Mouse (Mus musculus) liver (tissue): ENCODE data around the gene Ncf4.

Source experiments
- DNase-seq: peaks from one replicate; pipeline ENCODE4 v3.0.0-alpha.2; 2020; ENCODE audit warnings: mixed read lengths

The Ncf4 gene

DNA sequence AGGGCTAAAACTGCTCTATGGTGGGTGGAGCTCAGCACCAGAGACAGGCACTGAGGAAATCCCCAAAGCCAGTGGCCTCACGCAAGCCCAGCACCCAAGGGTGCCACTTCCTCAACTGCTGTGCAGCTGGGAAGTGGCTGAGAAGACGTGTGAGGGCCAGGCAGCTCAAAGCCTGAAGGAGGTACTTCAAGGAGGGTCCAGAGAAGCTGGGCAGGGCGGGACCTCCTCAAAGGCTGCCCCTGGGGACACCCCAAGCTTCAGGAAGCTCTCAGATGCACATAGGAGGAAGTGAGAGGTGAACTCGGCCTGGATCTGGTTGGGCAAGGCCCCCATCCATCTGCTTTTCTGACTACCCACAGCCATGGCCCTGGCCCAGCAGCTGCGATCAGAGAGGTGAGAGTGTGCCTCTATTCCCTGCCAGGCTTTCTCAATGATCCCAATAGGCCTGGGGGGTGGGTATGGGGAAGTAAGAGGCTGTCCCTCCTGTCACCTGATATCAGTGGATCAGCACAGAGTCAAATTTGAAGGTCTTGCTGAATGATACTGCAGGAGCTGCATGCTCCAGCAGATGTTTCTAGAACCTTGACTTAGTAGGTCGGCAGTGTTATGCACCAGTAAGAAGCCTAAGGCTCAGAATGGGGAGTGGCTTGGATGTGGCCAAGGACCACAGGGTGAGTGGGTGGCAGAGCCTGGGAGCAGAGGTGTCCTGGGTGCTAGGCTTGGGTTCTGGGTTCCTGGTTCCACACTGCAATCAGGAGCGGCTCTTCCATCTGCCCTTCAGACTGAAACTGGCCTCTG lies at the start of gene Ncf4:
Gene Ncf4 (plus strand): TSS at position 107 of the 798 bp plus-strand sequence.
- DNase-seq, result peak; percentile 37

DNA sequence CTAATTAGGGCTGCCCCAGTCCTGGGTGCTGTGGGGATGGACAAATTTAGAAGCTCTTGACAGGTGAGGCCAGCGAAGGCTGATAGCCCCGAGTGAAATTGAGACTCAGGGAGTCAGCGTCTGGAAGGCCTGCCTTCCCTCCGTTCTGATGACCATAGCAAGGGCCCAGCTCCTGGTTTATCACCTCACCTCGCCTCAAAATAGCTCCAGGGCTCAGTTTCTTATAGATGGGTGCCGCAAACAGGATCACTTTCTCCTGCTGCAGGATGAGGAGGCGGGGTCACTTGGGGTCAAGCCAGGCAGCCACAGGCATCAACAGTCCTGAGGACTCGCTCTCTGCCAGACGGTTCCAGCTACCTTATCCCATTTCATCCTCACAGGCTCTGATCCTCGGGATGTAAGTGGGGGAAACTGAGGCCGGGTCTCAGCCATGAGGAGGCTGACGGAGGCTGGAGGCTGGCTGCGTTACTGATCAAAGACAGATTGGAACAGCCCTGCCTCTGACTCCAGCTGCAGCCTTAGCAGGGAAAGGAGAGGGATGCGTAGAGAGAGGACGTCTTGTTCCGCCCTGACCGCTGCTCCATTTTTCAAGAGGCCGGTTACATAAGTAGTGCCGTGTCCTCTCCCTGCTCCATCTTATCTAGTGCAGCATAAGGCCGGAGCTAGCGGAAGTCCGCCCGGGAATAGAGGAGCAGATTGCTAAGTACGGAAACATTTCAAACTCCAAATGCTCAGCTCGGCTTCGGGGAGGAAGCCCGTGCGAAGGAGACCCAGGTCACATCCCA lies 49.3 kb upstream of the Ncf4 start:
- DNase-seq, result no peak

DNA sequence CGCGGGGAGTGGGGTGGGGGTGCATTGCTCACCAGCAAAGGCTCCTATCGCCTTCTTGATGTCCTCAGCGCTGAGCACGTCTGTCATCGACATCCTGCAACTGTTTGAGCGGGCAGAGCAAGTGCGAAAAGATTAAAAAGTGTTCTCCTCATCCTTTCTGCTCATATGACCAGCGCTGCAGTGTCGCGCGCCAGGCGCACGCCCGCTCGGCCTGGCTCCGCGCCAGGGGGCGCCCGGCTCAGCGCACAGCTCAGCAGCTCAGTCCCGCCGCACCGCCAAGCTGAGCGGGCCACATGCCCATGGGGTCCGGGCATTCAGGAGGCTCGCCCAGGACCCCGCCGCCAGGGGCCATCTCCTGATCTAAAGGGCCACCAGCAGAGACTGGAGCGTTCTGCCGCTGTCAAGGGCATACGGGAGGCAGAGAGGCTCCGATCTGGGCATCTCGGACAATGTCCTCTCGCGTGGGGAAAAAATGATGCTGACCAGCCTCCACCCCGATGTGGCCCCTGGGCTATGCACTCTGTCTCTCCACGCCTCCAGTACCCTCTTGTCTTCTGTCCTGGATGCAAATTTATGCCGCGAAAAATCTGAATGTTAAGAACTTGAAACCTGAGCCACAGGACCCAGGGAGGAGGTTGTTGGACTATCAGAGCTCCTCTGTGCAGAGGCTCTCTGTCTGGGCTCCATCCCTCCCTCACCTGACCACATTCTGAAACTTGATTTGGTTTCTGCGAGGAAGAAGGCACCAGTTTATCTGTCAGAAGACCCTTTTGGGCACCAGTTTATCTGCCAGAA lies 40.4 kb upstream of the Ncf4 start:
- peak; percentile 36 for DNase-seq

DNA sequence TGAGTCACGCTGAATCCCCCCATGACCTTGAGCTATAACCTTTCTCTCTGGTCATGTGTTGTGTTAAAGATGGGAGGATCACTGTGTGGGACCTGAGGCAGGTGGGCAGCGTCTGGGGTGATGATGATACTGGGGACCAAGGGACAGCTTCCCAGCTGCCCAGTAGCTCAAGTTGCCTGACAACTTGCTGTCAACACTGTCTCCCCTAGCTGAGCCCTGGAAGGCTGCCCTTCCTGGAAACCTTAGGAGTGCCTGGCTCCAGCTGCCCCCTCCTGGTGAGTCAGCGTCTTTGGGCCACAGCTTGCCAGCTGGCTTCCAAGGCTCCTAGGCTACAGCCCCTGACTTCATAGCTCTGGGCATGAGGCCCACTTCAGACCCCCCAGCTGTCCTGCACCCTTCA lies 39.4 kb upstream of the Ncf4 start:
- no peak for DNase-seq

DNA sequence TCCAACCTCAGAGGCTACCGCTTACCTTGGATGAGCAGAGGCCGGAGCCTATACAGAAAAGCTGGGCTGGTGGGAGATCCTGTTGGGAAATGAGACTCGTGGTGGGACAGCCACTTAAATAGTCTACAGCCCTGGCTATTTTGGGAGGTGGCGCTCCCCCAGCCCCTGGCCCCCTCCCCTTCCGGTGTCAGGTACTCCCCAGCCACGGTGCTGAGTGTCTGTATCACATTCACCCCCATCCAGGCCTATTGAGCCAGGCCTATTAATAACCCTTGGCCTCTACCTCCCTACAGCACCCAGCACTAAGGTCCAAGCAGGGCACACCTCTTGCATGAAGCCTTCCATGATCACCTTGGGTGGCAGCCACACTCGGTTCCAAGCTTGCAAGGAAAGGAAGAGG lies 38.3 kb upstream of the Ncf4 start, which contains the start of gene Pvalb:
Gene Pvalb (minus strand): TSS at position 89 of the 400 bp plus-strand sequence.
- no peak for DNase-seq

DNA sequence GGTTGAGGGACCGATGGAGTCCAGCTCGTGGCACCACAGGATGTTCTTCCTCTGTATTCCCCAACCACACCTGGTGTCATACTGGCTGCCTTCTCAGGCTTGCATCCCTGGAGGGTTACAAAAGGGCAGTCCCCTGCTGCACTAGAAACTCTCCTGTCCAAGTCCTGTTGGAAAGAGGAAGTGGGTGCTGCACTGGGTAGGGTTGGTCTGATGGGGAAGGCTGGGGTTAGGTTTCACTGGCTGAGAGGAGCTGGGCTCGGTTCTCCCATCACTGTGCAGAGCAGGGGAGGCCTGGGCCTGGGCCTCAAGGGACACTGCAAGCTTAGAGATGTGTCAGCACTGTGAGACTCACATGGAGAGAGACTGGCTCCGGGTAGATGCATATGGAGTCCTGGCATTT lies 34.4 kb upstream of the Ncf4 start:
- DNase-seq, result no peak

DNA sequence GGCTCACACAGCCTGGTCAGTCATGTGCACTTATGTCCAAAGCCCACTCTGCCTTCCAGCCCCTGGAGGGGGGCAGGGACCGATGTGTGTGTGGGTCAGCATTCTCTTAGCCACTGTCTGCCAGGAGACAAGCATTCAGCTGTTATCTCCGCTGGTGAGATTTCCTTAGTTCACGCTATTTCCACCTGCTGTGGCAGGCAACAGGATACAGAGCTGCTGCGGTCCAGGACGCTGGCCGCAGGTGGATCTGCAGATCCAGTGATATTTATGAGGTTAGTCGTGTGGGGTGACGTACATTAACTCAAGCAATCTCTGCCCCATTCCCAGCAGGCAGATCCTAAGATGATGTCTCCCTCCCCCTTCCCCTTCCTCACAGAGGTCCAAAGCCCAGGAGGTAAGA lies 33.2 kb upstream of the Ncf4 start:
- DNase-seq, result no peak

DNA sequence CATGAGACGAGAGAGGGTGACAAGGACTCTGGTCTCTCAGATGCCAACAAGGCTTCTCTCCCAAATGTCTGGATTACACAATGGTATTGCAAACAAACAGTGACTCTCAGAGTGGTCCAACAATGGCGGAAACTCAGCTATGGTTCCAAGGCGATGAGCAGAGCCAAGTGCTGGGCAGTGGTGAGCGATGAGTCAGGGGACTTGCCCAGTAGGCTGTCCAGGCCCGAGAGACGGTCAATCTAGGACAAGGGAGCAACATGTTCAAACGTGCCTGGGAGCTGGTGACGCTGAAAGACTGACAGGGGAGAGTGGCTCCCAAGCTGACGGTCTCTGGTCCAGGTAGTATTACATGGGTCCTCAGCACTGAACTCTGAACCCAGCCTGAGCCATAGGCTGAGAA lies 29.3 kb upstream of the Ncf4 start:
- no peak for DNase-seq

DNA sequence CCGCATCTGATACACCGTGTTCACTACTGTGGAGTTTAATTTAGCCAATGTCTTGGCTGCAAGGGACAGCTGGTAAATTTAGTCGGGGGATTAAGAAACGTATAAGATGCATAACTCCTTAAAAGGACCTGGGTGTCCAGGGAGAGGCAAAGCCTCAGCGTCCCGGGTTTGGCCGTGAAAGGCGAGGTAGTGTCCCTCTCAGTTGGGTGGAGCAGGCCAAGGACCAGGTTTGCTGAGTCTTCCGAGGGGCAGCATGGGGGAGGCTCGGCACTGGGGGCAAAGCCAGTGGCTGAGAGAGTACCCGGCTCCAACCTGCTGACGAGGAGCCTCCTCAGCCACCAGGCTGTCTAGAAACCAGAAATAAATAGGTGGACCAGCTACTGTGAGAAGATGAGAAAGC lies 16.8 kb upstream of the Ncf4 start:
- no peak for DNase-seq

DNA sequence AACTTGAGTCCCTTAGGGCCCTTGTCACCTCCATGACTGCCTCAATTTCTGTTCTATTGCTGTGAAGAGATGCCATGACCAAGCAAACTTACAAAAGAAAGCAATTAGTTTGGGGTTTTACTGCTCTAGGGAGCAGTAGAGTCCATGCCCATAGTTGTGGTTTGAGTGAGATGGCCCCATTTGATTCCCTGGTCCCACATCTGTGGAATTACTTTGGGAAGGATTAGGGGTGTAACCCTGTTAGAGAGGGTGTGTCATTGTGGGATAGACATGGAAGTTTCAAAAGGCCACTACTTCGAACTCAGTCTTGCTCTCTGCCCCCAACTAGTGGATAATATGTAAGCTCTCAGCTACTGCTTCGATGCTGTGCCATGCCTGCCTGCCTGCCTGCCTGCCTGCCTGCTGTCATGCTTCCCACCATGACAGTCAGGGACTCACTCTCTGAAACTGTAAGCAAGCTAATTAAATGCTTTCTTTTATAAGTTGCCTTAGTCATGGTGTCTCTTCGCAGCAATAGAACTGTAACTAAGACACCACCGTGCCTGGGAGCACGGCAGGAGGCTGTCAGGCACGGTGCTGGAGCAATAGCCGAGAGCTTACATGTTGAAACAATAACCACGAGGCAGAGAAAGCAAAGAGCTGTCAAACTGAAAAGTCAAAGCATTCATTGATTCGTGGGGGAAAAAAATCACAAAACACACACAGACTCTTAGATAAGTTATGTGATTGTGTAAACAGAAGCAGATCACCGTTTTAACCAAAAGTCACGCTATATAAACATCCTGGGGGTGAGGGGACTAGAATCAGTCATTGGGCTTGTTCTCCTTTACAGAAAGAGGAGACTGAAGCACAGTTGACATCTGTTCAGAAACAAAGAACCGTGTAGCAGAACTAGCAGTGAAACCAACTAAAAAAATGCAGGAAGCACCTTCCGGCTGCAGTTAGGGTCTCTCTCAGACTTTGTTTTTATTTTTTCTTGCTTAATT lies 13.0 kb upstream of the Ncf4 start:
- no peak for DNase-seq

DNA sequence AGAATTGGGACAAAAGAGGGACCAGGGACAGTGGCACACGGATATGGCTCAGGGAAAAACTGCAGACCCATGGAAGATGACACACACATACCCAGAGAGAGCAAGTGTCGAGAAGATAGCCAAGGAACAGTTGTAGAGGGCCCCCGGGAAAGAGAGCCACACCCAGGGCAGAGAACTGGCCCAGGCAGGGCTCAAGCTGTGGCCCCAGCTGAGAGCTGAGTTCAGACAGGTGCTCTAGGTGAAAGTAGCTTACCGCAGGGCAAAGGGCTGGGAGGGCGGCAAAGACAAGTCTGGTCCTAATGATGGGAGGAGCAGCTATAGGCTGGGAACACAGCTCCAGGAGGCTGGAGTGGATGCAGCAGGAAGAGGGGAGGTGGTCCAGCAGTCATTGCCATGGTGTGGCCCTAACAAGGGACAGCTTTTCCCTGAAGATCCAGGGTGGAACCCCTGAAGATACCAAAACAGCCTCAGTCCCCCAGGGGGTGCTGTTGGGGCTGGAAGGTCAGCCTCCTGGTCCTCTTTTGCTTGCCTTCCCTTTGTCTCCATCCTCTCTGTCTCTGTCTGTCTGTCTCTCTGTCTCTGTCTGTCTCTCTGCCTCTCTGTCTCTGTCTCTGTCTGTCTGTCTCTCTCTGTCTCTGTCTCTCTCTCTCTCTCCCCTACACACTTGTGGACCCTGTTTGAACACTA lies 9.6 kb upstream of the Ncf4 start:
- no peak for DNase-seq

DNA sequence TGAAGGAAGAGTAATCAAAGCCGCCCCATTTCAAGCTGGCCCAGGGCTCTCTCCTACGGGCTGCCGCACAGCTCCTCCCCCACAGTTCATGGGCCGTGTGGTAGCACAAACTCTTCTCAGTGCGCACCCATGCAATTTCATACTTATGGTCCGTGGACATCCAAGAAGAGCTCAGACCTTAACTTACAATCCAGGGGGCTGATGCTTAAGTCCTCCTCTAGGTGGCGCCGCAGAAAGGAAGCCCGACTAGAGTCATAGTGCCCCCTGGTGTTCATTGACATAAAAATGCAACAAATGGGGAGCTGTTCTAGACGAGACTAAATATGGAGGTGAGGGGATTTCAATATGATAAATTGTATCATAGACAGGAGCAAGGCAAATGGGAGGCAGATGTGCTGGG lies 5.1 kb upstream of the Ncf4 start:
- peak; percentile 69 for DNase-seq

DNA sequence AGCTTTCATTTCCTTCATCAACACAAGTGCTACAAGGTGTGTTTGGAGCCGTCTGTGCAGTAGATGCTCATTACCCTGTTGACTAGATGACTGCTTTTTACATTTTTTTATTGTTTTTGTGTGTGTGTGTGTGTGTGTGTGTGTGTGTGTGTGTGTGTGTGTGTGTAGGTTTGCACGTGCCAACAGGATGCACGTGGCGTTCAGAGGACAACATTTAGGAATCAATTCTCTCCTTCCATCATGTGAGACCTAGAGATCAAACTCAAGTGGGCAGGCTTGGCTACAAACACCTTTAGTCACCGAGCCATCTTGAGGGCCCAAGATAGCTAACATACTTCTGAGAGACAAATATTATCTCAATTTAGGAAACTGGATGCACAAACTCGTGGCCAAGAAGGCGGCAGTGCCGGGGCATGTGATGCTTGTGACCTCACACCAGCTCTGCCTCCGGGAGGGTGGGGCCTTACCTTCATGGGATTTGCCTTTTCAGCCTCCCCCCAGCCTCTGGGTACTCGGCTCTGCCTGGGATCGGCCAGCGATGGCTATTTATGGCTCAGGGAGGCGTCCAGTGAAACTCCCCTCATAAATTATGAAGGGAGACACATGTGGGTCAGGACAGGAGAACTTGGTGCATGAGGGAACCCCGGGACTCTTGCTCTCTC lies 4.5 kb upstream of the Ncf4 start:
- DNase-seq, result no peak

DNA sequence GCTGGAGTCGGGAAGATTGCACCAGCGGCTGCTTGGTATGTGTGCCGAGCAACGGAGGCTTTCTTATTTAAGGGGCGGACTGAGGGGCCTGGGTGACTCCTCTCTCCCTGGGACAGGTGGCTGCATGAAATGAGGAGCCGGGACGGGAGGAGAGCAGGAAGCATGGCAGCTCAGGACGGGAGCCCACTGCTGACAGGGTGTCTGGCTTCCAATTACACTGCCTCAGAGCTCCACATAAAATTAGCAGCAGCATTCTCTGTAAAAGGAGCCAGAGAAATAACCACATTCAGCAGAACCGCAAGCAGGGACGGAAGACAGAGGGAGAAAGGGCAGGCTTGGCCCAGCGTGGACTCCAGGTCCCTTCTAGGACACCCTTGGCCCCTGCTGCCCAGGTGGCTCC lies 3.3 kb upstream of the Ncf4 start:
- no peak for DNase-seq

DNA sequence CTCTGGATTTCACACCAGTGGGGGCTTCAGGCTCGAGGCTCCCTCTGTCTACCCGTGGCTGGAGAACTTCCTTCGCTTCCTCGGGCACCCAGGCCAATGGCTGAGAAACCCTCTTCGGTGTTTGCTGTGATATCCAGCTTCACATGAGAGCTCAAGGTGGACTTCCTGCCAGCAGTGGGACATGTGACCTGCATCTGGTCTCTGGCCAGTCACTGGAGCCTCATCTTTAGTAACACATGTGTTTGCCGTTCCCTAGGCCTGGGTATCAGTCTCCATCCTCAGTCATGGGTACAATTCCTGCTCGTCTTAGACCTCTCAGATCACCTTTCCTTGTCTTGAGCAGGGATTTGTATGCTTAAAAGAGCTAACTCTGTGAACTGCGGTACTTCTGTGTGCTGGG lies 1.5 kb upstream of the Ncf4 start:
- no peak for DNase-seq

DNA sequence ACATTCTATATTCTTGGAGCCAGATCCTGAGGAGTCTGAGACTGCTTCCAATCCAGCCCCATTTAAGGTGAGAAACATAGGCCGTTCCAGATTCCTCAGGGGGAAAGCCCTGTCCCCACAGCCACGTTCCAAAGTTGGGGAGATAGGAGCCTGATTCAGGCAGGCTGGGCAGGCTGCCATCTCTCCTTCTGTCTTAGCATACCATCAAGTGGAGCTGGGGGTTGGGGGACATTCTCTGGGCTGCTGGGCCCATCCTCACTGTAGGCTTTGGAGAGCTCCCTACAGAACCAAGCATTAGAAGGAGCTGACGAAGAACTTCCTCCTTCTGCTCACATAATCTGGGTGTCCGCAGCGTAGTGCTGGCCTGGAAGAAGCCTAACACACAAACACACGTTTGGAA lies 827 bp upstream of the Ncf4 start:
- DNase-seq, result no peak

DNA sequence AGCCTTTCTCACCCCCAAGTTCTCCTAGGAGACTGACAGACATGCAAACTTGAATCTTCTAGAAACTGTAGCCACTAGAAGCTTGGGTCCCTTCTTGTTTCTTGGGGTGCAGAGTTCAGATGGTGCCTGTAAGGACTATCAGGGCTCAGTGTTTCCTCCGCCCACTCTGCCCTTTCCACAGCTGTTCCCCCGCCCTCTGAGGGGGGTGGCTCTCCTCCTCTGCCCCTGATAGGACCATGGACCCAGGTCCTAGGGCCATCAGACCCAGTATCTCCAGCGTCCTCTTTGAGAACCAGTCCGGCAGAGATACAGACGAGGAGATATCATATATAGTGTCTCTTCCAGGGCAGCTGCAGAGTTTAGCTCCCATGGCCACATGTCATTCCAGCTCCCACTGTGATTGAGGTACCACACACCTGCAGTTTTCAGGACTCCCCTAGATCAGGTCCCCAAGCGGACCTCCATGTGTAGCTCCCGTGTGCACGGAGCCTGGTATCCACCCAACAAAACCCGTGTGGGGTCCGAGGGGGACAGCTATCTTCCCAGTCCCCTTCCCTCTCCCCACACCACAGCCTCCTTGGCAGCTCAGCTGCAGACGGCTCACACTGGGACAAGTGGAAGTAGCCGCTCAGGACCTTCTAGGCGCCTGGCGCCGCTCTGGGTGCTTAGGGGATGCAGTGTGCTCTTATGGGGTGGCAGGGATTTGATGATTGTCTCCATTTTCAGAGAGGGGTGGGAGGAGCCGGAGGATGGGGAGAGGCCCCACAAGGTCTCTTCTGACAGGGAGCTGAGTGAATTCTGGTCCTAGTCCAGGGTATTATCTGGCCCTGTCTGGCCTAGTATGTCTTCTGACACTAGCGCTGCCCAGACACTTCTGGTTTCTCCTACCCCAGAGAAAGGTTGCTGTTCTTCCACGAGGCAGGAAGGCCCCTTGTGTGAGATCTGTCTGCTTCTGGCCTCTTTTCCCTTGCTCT lies 1.8 kb downstream of the Ncf4 start:
- no peak for DNase-seq

DNA sequence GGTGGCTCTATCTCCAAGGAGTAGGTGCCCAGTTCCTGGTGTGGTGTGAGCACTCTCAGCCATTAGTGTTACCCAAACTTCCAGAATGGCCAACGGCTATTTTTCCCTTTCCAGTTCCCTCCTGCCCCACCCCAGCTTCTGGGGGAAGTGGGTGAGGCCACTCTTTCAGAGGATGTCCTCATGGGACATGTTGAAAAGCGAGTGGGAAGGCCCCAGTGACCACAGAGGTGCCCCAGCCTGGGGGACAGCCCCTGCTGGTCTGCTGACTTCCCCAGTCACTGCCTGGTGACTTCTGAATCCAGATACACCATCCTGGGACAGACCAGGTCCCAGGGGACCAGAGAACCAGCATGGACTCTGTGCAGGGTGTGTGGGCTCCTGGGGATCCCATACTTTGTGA lies 3.1 kb downstream of the Ncf4 start:
- no peak for DNase-seq

DNA sequence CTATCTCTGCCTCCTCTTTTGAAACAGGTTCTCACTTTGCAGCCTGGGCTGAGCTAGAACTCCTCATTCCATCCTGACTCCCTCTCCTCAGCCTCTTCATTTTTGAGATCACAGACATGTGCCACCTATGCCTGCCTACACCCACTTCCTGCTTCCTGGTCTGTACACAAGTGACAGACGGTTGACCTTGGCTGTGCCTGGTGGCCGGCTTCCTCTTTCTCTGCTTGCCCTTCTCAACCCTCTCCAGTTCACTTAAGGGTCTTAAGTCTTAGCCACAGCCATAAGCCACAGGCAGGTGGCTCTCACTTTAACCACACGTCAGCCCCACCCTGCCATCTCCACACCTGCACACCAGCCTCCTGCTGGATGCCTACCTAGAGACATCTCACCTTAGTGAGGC lies 3.8 kb downstream of the Ncf4 start:
- no peak for DNase-seq

DNA sequence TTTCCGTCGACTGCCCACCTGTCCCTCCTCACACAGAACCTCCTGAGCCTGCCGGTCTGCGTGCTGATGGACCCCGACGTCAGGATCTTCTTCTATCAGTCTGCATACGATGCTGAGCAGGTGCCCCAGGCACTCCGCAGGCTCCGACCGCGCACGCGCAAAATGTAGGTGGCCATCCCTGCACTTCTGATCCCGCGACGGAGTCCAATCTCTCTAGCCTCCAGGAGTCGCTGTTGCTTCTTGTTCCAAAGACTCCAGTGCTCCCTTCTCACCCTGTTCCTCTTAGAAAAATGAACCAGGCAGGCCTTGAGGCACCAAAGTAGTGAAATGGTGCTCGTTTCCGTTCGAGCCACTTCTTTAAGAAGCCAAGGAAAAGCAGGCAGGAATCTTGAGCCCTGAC lies 10.2 kb downstream of the Ncf4 start:
- DNase-seq, result peak; percentile 54
